Mouse (Mus musculus): ENCODE measurements around the gene Upp2.

DNA sequence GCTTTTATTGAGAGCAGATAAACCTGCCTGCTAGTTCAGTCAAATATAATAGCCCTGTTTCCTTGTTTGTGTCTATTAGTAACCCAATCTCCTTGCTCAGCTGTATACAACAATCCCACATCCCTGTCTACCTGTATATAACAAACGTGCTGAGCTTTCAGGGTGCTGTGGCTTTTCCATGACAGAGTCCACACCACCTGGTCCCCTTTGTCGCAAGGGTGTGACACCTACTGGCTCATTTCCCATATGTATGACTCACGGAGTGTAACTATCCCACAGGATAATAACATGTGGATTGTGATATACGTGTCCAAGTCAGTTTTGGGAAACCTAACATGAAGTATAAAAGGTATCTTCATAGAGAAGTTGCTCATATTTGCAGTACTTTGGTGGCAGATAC, 275.3 kb downstream of the Upp2 start:
- TF ChIP-seq EP300 (IDR thresholded peaks at IDR 0.05; ENCODE audit: low read depth) (no peak), CTCF (IDR thresholded peaks at IDR 0.05; ENCODE audit: low read depth) (no peak)

Data from liver, postnatal 0 days (tissue).